Mouse (Mus musculus) right cerebral cortex, postnatal 14 days (tissue): ENCODE results near the gene Cstad.

ENCODE experiments used
- DNase-seq: peaks from one replicate; pipeline ENCODE4 v3.0.0; 2022

The Cstad gene

DNA sequence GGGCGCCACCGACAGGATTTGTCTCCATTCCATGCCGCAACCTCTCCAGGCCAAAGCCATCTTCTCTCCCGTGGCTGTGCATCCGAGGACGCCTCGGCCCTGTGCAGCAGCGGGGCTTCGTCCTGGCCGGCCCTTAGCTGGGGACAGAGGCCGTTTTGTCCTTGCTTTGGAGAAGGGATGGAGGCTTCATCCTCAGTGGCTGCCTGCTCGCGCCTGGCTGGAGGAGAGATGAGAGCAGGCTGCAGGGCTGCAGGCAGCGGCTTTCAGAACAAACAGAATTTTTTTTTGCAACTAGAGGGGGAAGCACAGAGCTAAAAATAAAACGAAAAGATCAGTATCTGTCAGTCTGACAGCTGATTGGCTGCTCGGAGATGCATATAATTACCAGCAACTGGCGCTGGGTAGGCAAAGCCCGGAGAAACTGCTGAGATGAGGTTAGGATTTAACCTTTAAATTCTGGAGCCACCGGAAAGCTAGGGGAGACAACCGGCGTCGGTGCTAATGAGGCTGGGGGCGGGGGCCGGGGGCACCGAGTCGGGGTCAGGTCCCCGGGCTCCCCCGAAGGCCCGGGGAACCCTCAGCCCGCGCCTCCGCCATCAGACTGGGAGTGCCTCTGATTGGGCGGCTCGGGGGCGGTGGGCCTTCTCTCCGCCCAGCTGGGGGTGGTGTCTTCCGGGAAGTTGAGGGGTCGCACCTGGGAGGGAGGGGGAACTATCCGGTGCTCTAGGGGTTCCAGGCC lies at the start of gene Cstad:
Cstad (plus strand) TSS at position 400 of the 739 bp plus-strand sequence.
- DNase-seq = peak; percentile 69

GRCm38 (mm10) chr2:30545706-30546105 lies 49.1 kb upstream of the Cstad start:
- DNase-seq = no peak

DNA sequence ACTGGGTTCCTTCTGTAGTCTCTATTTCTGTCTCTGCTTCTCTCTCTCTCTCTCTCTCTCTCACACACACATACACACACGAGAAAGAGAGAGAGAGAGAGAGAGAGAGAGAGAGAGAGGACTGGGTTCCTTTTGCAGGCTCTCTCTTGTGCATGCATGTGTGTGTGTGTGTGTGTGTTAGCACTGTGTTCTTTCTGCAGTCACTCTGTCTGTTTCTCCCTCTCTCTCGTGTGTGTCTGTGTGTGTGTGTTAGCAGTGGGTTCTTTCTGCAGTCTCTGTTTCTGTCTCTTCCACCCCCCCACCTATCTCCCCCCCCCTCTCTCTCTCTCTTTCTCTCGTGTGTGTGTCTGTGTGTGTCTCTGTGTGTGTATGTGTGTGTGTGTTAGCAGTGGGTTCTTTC lies 48.6 kb upstream of the Cstad start:
- no peak for DNase-seq

GRCm38 (mm10) chr2:30547455-30548217 lies 47.2 kb upstream of the Cstad start:
- no peak for DNase-seq

DNA sequence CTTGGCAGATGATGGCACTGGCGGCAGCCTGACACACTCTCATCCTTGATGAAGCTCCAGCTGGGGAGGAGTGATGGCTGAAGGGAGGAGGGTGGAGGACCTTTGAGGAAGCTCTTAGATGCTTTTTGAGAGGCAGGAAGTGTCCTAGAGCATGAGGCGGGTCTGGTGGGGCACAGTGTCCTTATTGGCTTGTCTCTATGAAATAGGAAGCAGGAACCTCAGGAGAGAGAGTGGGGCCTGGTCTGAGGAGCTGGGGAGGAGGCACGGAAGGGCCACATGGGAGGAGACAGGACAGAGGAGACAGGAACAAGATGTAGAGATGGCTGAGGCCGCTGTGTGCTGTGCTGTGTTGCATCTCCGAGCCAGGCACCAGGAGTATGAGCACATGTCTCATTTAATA lies 43.3 kb upstream of the Cstad start:
- no peak for DNase-seq

GRCm38 (mm10) chr2:30553851-30554540 lies 40.8 kb upstream of the Cstad start:
- peak; percentile 42 for DNase-seq

GRCm38 (mm10) chr2:30555257-30555656 lies 39.6 kb upstream of the Cstad start:
- no peak for DNase-seq

DNA sequence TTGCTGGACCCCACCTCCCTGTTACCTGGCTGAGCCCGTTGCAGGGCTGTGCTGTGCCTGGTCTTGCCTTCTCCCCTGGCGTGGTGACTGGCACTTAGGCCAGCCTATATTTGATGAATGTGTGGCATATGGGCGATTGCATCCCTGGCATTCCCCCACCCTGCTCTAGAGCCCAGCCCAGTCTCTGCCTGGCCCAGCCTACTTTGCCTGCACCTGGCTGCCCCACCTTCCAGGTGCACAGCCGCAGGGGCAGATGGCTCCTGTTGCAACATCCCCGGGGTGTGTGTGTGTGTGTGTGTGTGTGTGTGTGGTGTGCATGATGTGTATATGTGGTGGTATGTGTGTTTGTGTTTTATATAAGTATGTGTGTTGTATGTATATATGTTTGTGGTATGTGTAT lies 38.3 kb upstream of the Cstad start:
- DNase-seq = no peak

GRCm38 (mm10) chr2:30559552-30559951 lies 35.3 kb upstream of the Cstad start:
- DNase-seq = no peak

DNA sequence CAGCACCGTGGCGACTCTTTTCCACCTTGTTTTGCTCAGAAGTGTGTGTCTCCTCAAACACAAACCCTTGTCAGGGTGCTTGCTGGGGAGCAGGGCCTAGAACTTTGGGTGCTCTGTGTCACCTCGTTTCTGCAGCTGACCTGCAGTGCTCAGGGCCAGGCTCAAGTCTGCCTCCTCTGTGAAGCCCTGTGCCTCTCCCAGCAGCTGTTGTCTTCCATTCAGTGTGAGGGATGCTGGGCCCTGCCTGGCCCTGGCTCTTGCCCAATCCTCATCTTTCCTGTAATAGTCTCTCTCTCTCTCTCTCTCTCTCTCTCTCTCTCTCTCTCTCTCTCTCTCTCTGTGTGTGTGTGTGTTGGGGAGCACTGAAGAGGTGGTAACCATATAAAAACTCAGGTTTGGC lies 32.3 kb upstream of the Cstad start:
- no peak for DNase-seq

DNA sequence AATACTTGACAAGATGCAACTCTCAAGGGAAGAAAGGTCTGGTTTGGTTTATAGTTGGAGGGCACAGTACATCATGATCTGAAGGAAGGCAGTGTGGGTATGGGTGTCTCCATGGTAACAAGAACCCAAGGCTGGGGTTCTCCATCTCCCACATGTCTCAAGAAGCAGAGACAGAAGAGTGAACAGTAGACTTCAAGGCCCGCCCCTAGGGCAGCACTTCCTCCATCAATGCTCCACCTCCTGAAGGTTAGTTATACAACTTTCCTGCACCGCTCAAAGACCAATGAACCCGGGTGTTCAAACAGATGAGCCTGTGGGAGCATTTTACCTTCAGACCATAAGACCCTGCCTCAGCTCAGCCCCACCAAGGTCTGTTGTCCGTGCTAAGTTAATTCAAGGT lies 23.2 kb upstream of the Cstad start:
- no peak for DNase-seq

DNA sequence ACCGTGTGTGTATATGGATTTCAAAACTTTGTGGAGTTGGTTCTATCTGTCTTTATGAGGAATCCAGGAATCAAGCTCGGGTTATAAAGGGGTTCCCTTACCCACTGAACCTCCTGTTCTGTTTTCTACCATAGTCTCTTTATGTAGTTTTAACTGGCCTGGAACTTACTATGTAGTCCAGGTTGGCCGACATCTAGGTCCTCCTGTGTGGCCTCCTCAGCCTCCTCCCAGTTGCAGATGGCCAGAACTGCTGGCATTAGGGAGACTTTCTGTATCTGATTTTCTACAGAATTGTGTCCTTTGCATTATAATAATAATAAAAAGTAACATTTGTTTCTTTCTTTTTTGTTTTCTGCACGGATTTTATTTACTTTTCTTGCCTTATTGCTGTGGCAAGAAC lies 21.3 kb upstream of the Cstad start:
- DNase-seq = no peak

DNA sequence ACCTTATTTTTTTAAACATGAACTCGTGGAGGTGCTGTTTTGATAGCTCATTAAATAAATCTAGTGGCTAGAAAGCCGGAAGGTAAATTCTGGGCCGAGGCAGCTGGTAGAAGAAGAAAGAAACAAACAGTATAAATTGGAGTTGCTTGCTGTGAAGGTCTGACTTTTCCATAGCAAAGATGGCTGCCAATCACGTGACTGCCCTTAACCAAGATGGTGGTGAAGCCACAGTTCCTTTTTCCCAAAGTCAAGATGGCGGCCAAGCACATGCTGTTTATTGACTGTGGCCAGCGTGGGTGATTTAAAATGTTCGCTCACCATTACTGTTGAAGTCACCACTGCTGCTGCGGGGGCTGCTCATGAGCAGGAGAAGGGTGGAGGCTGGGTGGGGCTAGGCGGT lies 17.8 kb upstream of the Cstad start:
- no peak for DNase-seq

DNA sequence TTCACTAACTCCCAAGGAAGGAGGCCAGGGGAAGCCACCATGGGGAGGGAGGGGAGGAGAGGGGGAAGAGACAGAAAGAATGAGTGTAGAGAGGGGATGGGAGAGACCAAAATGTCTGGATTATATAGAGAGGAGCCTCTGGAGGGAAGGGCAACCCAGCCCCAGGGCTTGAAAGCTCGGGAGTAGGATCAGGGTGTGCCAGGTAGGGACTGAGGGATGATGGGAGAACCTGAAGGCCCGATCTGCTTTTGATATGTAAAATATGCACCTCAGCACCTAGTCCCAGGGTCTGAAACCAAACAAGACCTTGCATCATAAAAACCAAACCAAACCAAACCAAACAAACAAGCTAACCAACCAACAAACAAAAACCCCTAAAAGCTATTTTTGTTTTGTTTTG lies 16.8 kb upstream of the Cstad start:
- DNase-seq = no peak

- DNase-seq = no peak
These were observed 7.7 kb upstream of the Cstad start for GRCm38 (mm10) chr2:30587161-30587560.

GRCm38 (mm10) chr2:30587671-30588070 lies 7.2 kb upstream of the Cstad start:
- DNase-seq = no peak

- no peak for DNase-seq
These were observed 5.8 kb upstream of the Cstad start for GRCm38 (mm10) chr2:30588985-30589511.

DNA sequence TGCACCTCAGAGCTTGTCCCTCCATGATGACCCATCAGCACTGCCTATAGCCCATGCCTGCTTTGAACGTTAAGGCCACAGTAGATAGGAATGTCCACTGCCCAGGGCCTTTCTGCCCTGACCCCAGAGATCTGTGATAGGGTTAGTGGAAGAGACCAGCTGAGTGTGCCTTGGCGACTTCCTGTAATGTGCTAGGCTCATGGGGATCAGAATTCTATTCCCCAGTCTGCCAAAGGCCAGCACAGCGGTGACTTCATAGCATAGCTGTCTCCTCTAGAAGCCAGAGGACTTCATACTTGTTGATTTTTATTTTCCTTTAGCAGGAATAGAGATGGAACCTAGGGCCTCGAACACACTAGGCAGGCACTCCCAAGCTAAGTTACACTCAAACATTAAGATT lies 5.1 kb upstream of the Cstad start:
- DNase-seq = no peak

DNA sequence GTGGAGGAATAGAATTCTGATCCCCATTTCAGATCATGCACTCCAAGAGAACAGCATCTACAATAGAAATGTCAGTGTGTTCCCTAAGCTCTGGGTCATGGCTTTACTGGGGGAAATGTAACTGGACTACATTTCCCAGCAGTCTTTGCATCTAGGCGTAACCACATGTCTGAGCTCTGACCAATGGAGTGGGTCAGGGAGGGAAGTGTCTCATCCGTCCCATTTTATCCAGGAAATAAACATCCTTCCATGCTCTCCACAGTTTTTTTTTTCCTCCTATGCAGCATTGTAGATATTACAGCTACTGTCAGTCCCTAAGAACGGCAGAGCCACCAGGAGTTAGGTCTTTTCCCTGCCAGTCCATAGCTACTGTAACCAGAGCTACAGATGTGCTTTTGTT lies 3.9 kb upstream of the Cstad start:
- DNase-seq = no peak

- no peak for DNase-seq
These were observed 2.4 kb upstream of the Cstad start for GRCm38 (mm10) chr2:30592391-30592790.

DNA sequence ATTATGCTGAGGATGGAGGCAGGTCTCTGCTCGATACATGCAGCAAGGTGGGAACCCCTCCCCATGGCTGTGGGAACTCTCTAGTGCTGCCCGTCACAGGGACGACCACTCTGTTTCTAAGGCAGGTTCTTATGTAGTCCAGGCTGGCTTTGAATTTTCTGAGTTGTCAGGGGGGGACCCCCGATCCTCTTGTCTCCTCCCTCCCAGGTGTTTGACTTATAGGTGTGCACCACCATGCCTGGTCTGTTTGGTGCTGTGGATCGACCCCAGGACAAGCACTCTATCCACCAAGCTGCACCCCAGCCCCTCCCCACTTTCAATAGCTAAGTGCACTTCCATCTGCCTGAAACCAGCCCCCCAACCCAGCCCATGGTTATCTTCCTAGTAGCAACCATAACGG lies 1.9 kb upstream of the Cstad start:
- no peak for DNase-seq

- DNase-seq = no peak
These were observed 1.1 kb upstream of the Cstad start for GRCm38 (mm10) chr2:30593636-30594310.

DNA sequence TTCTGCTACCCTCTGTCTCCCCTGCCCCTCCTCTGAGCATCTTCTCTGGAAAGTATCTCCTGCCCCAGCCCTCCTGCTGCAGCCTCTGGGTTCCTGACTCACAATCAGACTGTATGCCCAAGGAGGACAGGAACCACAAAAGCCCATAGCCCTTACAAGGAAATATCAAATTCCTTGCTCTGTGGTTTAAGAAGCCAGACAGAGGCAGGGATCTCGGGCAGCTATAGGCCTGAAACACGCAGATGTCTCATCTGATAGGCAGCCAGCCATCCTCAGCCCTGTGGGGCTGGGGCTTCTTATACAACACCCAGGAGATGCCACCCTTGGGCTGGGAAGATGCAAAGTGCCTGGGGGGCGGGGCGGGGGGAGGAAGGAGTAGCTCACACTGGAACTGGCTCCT lies 956 bp downstream of the Cstad start:
- no peak for DNase-seq
